Mouse (Mus musculus): Measurements from ENCODE around the gene Clk2.
"Not testable (repeated sequence)": the region's sequence is repeated elsewhere in the genome, so short reads cannot be mapped to it uniquely, and the experiment has no call there.

The Clk2 gene

DNA sequence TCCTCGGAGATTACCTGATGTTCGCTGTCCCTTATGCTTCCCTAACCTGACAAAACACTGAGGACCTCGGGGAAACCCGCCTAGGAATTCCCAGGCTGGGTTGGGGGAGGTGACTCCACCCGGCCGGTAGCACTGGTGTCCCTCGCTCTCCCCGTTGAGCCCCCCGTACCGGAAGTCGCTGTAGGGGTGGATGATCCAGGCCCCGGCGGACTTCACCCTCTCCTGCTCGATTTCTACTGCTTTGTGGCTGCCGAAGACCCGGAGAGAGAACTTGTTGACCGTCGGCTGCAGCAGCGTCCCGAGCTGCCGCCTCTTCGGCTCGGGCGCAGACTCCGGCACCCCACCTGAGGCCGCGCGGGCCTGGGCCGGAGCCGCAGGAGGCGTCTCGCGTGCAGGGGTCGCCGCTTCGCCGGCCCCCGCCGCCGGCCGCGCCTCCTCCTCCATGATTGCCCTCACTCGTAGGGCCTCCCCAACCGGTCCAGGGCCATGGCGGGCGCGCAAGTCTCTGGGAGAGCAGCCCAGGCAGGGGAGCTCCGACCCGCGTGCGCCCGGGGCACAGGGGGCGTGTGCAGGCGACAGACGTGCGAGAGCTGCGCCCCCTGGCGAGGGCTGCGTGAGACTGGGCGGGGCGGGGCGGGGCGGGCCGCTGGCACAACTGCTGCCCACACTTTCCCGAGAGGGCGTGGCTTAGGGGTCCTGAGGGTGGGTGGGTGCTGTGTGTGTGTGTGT lies 4.8 kb upstream of the Clk2 start, which contains the start of gene Hcn3:
Gene Hcn3 (minus strand): TSS at position 581 of the 729 bp plus-strand sequence.
- DNase-seq (ENCODE audit: low spot score): peak; percentile 47

DNA sequence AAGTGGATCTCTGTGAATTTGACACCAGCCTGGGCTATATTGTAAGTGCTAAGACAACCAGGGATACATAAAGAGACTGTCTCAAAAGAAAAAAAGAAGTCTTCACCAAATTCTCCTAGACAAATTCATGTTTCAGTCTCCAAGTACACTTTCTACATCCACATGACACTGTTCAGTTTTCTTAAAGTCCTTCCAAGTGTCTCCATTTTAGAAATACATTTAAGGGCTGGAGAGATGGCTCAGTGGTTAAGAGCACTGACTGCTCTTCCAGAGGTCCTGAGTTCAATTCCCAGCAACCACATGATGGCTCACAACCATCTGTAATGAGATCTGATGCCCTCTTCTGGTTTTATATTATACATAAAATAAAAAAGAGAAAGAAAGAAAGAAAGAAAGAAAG lies 3.4 kb upstream of the Clk2 start:
- DNase-seq (ENCODE audit: low spot score): not testable (repeated sequence)

DNA sequence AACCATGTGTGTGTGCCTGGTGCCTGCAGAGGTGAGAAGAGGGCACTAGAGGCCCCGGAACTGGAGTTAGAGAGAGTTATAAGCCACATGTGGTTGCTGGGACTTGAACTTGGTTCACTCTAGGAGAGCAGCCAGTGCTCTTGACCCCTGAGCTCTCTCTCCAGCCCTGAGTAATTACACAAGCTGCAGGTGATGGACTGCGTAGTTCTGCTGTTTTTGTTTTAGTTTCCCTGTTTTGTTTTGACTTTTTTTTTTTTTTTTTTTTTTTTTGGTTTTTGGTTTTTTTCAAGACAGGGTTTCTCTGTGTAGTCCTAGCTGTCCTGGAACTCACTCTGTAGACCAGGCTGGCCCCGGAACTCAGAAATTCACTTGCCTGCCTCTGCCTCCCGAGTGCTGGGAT lies 2.8 kb upstream of the Clk2 start:
- no peak for DNase-seq (ENCODE audit: low spot score)

DNA sequence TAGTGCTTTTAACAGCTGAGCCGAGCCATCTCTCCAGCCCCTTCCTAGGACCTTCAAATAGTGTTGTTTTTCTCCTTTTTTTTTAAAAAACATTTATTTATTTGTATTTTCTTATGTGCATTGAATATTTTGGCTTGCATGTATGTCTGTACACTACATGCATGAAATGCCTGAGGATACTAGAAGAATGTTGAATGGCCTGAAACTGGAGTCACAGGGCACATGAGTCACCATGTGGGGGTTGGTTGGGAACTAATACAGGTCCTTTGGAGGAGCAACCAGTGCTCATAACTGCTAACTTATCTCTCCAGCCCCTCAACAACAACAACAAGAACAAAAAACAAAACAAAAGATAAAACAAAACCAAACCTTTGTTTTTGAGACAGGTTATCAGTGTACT lies 1.5 kb upstream of the Clk2 start:
- DNase-seq (ENCODE audit: low spot score): no peak

DNA sequence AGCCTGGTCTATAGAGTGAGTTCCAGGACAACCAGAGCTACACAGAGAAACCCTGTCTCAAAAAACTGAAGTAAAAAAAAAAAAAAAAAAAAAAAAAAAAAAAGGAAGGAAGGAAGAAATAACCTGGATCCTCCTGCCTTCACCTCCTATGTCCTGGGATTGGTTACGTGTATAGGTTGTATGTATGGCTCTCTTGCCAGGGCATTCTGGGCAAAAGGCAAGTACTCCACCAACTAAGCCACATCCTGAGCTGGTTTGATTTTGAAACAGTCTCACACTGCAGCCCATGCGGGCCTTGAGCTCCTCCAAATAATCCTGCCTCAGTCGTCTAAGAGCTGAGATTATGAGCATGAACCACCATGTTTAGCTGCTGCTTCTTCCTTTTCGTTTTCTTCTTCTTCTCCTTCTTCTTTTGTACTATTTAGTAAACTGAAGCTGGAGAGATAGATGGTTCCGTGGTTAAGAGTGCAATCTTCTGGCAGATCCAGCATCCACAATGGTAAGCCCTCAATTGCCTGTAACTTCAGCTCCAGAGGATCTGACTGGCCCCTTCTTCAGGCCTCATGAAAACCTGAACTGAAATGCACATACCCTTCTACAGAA lies 851 bp upstream of the Clk2 start:
- no peak for DNase-seq (ENCODE audit: low spot score)

DNA sequence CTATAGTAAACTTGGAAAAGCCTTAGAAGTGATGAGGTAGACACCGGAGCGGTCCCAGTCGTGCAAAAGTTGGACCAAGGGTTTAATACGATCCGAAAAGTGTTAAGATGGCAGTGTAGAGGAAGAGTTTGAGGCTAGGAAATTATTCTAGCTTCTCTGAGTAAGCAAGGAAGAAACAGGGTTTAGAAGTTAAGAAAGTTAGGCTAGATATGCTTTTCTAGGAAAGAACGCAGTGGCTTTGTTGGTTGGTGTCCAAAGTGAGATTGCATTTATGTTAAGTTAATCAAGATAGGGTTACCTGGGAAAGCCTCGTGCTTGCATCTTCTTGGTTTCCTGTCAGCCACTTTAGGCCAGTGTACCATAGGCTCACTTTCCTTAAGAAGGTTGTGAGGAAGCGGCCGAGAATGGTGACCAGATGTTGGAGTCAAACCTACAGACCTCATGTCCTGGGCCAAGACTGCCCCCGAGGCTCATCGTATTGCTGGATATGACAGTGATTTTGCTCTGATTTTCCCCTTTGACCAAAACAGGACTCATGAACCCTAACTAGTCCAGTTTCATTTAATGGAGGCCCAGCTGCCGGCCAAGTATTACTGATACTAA lies 774 bp downstream of the Clk2 start:
- DNase-seq (ENCODE audit: low spot score): no peak

DNA sequence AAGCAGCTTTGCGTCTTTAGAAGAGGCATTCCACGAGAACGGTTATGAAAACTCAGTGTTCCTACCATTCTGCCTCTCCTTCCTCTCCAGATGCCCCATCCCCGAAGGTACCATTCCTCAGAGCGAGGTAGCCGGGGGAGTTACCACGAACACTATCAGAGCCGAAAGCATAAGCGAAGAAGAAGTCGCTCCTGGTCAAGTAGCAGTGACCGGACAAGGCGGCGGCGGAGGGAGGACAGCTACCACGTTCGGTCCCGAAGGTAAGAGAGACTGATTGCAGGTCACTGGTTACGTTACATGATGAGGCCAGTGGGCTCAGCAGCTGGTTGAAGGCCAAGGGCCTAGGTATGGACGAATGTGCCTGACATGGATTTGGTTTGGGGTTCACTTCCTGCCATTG lies 2.4 kb downstream of the Clk2 start:
- no peak for DNase-seq (ENCODE audit: low spot score)

DNA sequence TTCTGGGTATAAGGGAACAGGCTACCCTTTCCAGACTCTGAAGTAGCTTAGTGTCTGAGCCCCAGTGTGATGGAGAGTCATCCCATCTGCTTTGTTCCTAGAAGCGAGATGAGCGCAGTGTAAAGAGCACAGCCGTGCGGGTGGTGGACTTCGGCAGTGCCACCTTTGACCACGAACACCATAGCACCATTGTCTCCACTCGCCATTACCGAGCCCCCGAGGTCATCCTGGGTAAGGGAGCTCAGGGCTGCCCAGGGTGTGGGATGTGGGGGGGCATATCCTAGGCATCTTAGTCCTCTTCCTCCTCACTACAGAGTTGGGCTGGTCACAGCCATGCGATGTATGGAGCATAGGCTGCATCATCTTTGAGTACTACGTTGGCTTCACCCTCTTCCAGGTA lies 10.2 kb downstream of the Clk2 start:
- DNase-seq (ENCODE audit: low spot score): no peak

DNA sequence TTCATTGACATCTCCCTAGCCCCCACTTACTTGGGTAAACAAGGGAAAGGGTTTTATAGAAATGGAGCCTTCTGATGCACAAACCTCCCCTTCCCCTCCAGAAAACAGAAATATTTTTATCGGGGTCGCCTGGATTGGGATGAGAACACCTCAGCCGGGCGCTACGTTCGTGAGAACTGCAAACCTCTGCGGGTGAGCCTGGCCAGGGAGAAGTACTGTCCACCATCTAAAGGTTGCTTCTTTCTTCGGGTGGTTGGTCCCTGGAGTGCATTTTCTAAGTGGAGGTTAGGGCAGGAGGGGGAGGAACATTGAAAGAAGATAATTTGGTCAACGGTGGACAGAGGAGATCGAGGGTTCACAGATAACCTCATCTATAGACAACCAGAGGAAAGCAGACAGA lies 10.9 kb downstream of the Clk2 start:
- no peak for DNase-seq (ENCODE audit: low spot score)

DNA sequence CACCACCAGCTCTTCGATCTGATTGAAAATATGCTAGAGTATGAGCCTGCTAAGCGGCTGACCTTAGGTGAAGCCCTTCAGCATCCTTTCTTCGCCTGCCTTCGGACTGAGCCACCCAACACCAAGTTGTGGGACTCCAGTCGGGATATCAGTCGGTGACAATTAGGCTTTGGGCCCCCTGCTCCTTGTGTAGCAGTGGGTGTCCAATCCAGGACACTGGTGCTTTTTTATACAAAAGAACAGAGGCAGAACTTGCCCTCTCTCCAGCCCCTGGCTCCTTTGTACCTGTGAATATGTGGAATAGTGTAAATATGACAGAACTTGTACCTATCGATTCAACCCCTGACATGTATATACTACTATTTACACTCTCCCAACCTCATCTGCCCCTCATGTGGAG lies 11.8 kb downstream of the Clk2 start:
- DNase-seq (ENCODE audit: low spot score): no peak

DNA sequence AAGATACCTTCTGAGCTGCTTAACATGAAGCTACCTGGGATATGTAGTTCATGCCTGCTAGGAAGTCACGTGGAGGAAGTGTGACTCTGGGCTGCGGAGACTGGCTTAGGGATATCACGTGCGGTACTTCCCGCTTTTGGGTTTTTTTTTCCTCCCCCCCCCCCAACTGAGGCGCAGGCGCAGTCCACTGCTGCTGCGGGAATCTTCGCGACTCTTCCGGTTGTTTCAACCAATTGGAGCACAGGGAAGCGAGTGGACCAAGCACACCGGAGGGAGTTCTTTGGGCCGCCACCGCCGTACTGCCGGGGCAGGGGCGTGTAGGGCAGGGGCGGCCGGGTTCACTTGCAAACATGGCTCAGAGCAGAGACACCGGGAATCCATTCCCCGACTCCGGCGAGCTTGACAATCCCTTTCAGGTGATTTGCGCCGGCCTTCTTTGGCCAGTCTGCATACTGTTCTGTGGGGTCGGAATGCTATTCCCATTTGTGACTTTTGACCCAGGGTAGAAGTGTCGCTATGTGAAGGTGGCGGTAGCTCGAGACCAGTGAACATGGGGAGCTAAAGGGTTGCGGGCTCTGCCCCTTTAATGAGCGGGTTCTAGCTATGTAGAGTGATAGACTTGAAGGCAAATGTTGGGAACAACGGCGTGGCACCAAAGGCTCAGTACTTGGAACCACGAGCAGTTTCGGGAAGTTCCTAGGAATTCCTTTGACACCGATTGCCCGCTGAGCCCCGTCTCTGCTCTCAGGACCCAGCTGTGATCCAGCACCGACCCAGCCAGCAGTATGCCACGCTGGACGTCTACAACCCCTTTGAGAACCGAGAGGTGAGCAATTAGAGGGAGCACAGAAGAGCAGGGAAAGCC lies 12.9 kb downstream of the Clk2 start, which contains the start of gene Scamp3:
Gene Scamp3 (plus strand): TSS at position 232 of the 865 bp plus-strand sequence.
- DNase-seq (ENCODE audit: low spot score): peak; percentile 81

DNA sequence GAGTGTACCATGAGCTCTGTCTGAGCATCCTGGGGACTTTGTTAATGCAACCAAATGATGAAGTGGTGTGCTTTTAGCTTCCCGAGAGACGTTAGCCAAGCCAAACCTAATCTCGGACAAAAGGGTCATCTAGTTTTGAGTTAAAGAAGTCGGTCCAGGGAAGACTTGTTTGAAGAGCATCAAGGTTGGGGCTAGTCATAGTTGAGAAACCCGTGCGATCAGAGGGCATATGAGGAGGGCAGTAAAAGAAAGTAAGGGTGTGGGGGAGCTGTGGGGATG lies 13.5 kb downstream of the Clk2 start:
- no peak for DNase-seq (ENCODE audit: low spot score)

DNA sequence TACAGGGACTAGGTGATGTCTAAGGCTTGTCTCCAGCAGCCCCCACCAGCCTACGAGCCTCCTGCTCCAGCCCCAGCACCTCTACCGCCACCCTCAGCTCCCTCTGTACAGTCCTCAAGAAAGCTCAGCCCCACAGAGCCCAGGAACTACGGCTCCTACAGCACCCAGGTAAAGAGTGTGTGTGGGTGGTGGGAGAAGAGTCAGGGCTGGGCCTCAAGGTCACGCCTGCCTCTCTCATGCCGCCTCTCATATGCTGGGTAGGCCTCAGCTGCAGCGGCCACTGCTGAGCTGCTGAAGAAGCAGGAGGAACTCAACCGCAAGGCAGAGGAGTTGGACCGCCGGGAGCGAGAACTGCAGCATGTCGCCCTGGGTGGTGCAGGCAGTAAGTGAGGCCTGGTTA lies 14.5 kb downstream of the Clk2 start:
- no peak for DNase-seq (ENCODE audit: low spot score)

DNA sequence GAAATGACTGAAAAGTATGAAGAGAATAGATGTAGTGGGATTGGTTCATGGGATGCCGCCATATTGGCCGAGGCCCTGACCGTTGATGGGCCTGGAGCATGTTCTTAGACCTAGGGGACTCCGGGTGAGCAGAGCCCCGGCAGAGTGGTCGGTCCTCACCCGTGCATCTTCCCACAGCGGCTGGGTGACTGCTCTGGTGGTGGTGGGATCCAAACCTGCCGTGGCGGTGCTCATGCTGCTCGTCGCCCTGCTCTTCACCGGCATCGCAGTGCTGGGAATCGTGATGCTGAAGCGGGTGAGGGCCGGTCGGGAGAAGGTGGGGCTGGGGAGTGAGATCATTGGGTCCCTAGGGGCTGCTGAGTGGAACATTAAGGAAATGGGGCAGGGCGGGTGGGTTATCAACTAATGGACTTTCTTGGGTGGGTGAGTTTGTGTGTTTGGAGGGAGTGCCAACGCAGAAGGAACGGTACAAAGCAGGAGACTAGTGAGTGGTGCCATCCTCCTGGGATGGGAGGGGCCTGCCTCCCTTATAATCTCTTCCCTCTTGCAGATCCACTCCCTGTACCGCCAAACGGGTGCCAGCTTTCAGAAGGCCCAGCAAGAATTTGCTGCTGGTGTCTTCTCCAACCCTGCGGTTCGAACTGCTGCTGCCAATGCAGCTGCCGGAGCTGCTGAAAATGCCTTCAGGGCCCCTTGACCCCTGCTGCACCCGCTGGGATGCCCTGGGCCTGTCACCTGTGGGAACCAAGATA lies 17.3 kb downstream of the Clk2 start:
- DNase-seq (ENCODE audit: low spot score): no peak

DNA sequence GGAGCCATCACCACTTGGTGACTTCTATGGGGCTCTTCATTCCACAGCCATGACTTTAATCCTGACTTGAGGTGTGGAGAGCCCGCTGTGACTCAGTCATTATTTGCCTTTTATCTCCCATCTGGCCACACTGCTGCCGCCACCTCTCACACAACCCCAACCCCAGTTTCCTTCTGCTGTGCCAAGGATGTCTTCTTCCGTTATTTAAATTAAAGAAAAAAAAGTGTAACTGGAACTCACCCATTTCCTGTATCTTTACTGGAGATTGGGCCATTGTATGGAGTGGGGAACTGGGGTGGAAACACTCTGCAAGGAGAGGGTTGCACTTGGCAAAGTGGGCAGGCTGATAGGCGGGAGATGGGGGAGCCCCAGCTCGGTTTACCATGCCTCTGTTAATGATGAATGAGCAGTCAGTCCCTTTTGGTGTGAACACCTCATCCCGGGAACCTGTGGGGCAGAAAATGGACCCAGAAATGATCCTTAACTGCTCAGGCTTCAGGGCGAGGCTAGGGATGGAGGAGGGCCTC lies 18.0 kb downstream of the Clk2 start:
- DNase-seq (ENCODE audit: low spot score): no peak

DNA sequence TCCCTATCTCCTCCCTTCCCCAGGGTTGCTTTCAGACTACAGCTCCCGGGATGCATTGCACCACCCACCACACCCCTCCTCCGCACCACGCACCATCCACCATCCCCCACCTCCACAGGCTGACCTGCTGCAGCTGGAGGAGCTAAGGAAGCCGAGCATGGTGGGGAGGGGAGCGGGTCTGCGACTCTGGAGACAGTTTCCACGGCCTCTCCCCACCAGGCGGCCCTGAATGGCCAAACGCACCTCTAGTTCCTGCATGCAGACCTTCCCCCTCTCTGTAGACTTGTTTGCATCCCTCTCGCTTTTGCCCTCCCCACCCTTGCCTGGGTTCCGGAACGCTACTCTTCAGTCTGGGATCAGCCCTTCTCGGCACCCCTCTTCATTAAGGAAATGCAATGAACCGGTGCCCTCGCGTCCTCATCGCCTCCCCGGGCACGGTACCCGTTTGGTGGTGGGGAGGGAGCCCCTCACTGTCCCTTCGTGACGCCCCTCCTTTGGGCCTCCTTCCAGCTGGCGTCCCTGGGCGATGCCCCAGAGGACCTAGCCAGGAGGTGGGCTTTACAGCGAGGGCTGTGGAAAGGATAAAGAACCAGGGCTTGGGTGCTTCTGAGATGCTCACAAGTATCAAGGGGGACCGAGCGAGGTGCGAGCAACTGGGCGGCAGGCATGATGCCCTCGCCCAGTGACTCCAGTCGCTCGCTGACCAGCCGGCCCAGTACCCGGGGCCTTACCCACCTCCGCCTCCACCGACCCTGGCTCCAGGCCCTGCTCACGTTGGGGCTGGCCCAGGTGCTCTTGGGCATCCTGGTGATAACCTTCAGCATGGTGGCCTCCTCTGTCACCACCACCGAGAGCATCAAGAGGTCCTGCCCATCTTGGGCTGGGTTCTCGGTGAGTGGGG lies 18.7 kb downstream of the Clk2 start, which contains the start of gene Fam189b:
Gene Fam189b (plus strand): TSS at position 86 of the 901 bp plus-strand sequence.
- peak; percentile 87 for DNase-seq (ENCODE audit: low spot score)

DNA sequence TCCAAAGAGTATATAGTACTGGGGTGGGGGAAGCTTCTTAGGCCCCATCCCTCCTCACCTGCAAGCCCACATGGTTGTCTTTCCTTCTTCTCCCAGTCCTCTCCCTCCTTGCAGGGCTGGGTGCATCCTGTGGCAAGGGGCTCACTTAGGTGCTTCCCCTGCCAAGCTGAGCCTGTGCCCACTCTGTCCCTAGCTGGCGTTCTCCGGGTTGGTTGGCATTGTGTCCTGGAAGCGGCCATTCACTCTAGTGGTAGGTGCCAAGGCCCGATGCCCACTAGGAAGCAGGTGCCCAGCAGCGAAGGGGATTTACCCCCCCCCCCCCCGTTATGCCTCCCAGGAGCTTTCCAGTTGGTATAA lies 19.3 kb downstream of the Clk2 start:
- no peak for DNase-seq (ENCODE audit: low spot score)

DNA sequence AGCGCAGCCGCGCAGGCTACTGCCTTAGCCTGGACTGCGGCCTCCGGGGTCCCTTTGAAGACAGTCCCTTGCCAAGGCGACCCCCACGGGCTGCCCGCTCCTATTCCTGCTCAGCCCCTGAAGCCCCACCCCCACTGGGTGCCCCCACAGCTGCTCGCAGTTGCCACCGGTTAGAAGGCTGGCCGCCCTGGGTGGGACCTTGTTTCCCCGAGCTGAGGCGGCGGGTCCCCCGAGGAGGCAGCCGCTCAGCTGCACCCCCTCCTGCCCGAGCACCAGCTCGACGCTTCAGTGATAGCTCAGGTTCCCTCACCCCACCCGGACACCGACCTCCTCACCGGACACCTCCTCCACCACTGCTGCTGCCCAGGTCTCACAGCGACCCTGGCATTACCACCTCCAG lies 22.6 kb downstream of the Clk2 start:
- DNase-seq (ENCODE audit: low spot score): no peak

DNA sequence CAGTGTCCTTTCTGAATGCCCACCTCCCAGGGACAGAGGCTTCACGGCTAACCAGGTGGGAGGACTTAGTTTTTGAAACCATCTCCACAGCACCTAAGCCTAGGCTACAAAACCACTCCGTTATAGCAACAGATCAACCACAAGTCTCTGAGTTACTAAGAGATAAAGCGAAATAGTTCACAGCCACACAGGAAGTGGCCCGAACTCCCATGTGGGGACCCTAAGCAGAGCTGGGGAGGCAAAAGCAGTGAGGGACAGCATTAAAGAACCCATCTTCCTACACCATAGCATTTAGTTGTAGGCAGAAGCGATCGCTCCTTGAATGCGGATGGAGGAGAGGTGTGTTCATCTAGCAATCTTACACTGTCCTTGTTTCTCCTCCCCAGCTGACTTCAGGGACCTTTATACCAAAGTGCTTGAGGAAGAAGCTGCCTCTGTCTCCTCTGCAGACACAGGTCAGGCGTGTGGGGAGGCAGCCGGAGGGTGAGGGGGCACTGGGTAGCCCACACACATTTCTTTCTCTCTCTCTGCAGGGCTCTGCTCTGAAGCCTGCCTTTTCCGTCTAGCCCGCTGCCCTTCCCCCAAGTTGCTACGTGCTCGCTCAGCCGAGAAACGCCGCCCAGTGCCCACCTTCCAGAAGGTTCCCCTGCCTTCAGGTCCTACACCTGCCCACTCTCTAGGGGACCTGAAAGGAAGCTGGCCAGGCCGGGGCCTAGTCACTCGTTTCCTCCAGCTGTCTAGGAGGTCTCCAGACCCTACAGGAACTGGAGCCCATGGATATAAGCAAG lies 23.3 kb downstream of the Clk2 start:
- no peak for DNase-seq (ENCODE audit: low spot score)

DNA sequence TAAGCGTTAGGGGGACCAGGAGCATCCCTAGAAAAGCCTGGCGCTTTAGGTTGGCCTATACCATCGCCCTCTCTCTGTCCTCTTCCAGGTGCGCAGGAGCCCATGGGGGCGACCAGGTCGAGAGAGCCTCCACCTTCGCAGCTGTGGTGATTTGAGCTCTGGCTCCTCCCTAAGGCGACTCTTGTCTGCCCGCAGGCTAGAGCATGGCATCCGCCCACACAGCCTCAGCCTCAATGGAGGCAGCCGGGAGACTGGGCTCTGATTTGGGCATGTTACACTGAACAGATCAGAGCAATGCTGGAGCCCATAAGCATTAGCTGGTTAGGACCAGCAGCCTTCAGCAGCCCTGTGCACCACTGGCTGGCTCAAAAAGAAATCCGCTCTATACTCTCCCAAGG lies 23.9 kb downstream of the Clk2 start:
- no peak for DNase-seq (ENCODE audit: low spot score)

Measured in urinary bladder, postnatal 14 days (tissue).